Mouse (Mus musculus) fat pad, adult 2 months (tissue): ENCODE results near the gene Igsf9.

Source experiments
- DNase-seq: peaks from one replicate; pipeline ENCODE4 v3.0.0-alpha.2; 2011; ENCODE audit warnings: low read depth, low spot score; ENCODE audit errors: extremely low read depth

The Igsf9 gene

GRCm38 (mm10) chr1:172481540-172482280 lies at the start of gene Igsf9:
TSS of gene Igsf9 (plus strand) at chr1:172481788.
- peak; percentile 87 for DNase-seq

- peak; percentile 92 for DNase-seq
Measured at GRCm38 (mm10) chr1:172431836-172432586, 49.6 kb upstream of the Igsf9 start.

GRCm38 (mm10) chr1:172432587-172432955 lies 49.0 kb upstream of the Igsf9 start:
- DNase-seq, result no peak

- DNase-seq, result no peak
Measured at GRCm38 (mm10) chr1:172433012-172433850, 48.4 kb upstream of the Igsf9 start.

GRCm38 (mm10) chr1:172433851-172434165 lies 47.8 kb upstream of the Igsf9 start:
- DNase-seq, result no peak

GRCm38 (mm10) chr1:172436785-172437184 lies 44.8 kb upstream of the Igsf9 start:
- DNase-seq, result no peak

GRCm38 (mm10) chr1:172438621-172439020 lies 43.0 kb upstream of the Igsf9 start:
- no peak for DNase-seq

GRCm38 (mm10) chr1:172440521-172440920 lies 41.1 kb upstream of the Igsf9 start:
- no peak for DNase-seq

- no peak for DNase-seq
Measured at GRCm38 (mm10) chr1:172441935-172442445, 39.6 kb upstream of the Igsf9 start.

GRCm38 (mm10) chr1:172450226-172450625 lies 31.4 kb upstream of the Igsf9 start:
- no peak for DNase-seq

GRCm38 (mm10) chr1:172450848-172451470 lies 30.6 kb upstream of the Igsf9 start:
- no peak for DNase-seq

GRCm38 (mm10) chr1:172452911-172453310 lies 28.7 kb upstream of the Igsf9 start:
- DNase-seq, result no peak

GRCm38 (mm10) chr1:172453810-172454209 lies 27.8 kb upstream of the Igsf9 start:
- DNase-seq, result no peak

- DNase-seq, result no peak
Measured at GRCm38 (mm10) chr1:172455416-172455815, 26.2 kb upstream of the Igsf9 start.

GRCm38 (mm10) chr1:172456001-172456677 lies 25.4 kb upstream of the Igsf9 start:
- no peak for DNase-seq

GRCm38 (mm10) chr1:172457196-172457595 lies 24.4 kb upstream of the Igsf9 start:
- DNase-seq, result no peak

- no peak for DNase-seq
Measured at GRCm38 (mm10) chr1:172458041-172458440, 23.5 kb upstream of the Igsf9 start.

GRCm38 (mm10) chr1:172461602-172462001 lies 20.0 kb upstream of the Igsf9 start:
- DNase-seq, result no peak

- no peak for DNase-seq
Measured at GRCm38 (mm10) chr1:172462534-172462933, 19.1 kb upstream of the Igsf9 start.
